Mouse (Mus musculus) bone marrow macrophage, adult 2 months (primary cell): ENCODE data around the gene Ralgds. TPM values are rescaled to one million over a fixed set of nuclear protein-coding genes. Genes with fewer than 3 reads are reported as not detected.

Source experiments
- H3K27ac ChIP-seq: 2 replicates; pipeline ENCODE4 v1.5.1; 2012; ENCODE audit warnings: low read depth, low read length; ENCODE audit not compliant: insufficient read depth
- H3K4me1 ChIP-seq: 2 replicates; pipeline ENCODE4 v1.6.1; 2012; ENCODE audit warnings: low read length; ENCODE audit not compliant: control insufficient read depth, insufficient read depth
- H3K4me3 ChIP-seq: 2 replicates; pipeline ENCODE4 v1.5.1; 2012; ENCODE audit warnings: mild to moderate bottlenecking, low read length, moderate library complexity; ENCODE audit not compliant: insufficient read depth
- CTCF ChIP-seq: IDR thresholded peaks from 2 replicates; pipeline ENCODE4 v1.5.1; 2012; ENCODE audit warnings: low read depth, mild to moderate bottlenecking, low read length, moderate library complexity
- POLR2A ChIP-seq: IDR thresholded peaks from 2 replicates; pipeline ENCODE4 v1.6.1; 2012; ENCODE audit warnings: mild to moderate bottlenecking, low read depth, low read length, borderline replicate concordance
- polyA plus RNA-seq: library from polyadenylated mRNA; stranded (reverse); fragments of >200 nt; gene quantifications from 2 replicates; pipeline ENCODE4 v1.2.4, GENCODE M21; 2012; ENCODE audit not compliant: missing spikeins, insufficient read depth, insufficient read length

Ralgds gene
- polyA plus RNA-seq, 1 experiment, result 37.0 TPM

- TF ChIP-seq POLR2A (no peak), CTCF (no peak)
- H3K4me3 ChIP-seq, result no peak overlapping the region
- peak overlapping the region; percentile 94 for H3K27ac ChIP-seq
- peaks cover 54% of the 10 kb centered on the region for H3K4me1 ChIP-seq
These were observed 10.8 kb downstream of the Ralgds start for GRCm38 (mm10) chr2:28523643-28524117.

- Histone ChIP-seq H3K27ac (peak overlapping the region; percentile 94), H3K4me1 (peaks cover 54% of the 10 kb centered on the region), H3K4me3 (no peak overlapping the region)
- TF ChIP-seq POLR2A (no peak), CTCF (no peak)
These were observed 11.5 kb downstream of the Ralgds start for GRCm38 (mm10) chr2:28524406-28524805.

GRCm38 (mm10) chr2:28525219-28525942, 12.5 kb downstream of the Ralgds start:
- peak overlapping the region; percentile 94 for H3K27ac ChIP-seq
- H3K4me3 ChIP-seq, result peak overlapping the region; percentile 36
- TF ChIP-seq CTCF (no peak), POLR2A (no peak)
- peaks cover 55% of the 10 kb centered on the region for H3K4me1 ChIP-seq

- Histone ChIP-seq H3K27ac (peak overlapping the region; percentile 94), H3K4me3 (peak overlapping the region; percentile 7; the same call in 1 of the 2 replicates), H3K4me1 (peaks cover 52% of the 10 kb centered on the region)
- TF ChIP-seq CTCF, result peak; percentile 37; the same call in 1 of the 2 replicates
- TF ChIP-seq POLR2A, result no peak
These were observed 13.3 kb downstream of the Ralgds start for GRCm38 (mm10) chr2:28525943-28526876.

- TF ChIP-seq POLR2A (no peak), CTCF (no peak)
- peaks cover 48% of the 10 kb centered on the region for H3K4me1 ChIP-seq
- H3K27ac ChIP-seq, result no peak overlapping the region
- H3K4me3 ChIP-seq, result no peak overlapping the region
These were observed 14.8 kb downstream of the Ralgds start for GRCm38 (mm10) chr2:28527436-28528353.

GRCm38 (mm10) chr2:28528354-28528730, 15.4 kb downstream of the Ralgds start:
- Histone ChIP-seq H3K4me1 (peaks cover 48% of the 10 kb centered on the region), H3K27ac (no peak overlapping the region), H3K4me3 (no peak overlapping the region)
- TF ChIP-seq POLR2A (no peak), CTCF (no peak)

GRCm38 (mm10) chr2:28529856-28530255, 16.9 kb downstream of the Ralgds start:
- H3K27ac ChIP-seq, result no peak overlapping the region
- H3K4me3 ChIP-seq, result no peak overlapping the region
- H3K4me1 ChIP-seq, result peaks cover 37% of the 10 kb centered on the region
- TF ChIP-seq CTCF (no peak), POLR2A (no peak)

- H3K4me3 ChIP-seq, result no peak overlapping the region
- no peak for TF ChIP-seq POLR2A
- TF ChIP-seq CTCF, result no peak
- H3K27ac ChIP-seq, result no peak overlapping the region
- peaks cover 37% of the 10 kb centered on the region for H3K4me1 ChIP-seq
These were observed 17.4 kb downstream of the Ralgds start for GRCm38 (mm10) chr2:28530311-28530710.

- TF ChIP-seq POLR2A (no peak; the same call in 1 of the 2 replicates), CTCF (no peak)
- Histone ChIP-seq H3K4me3 (peak overlapping the region; percentile 61), H3K4me1 (peaks cover 48% of the 10 kb centered on the region), H3K27ac (peak overlapping the region; percentile 28)
These were observed 20.2 kb downstream of the Ralgds start for GRCm38 (mm10) chr2:28532938-28533771.
